Mouse (Mus musculus) heart, embryonic 11.5 days (tissue): ENCODE results near the gene Akap1. TPM values are rescaled to one million over a fixed set of nuclear protein-coding genes. Genes with fewer than 3 reads are reported as not detected.
A peak's percentile ranks its signal among the peaks of the same experiment; 100 is the strongest.

ENCODE experiments used
- ATAC-seq: fragments of 200-750 bp; cut with Nextera tagmentation; replicated peaks from 2 replicates; pipeline ENCODE4 v1.8.0; 2017; ENCODE audit warnings: moderate library complexity; ENCODE audit not compliant: insufficient number of reproducible peaks, low FRiP score, low TSS enrichment
- H3K27ac ChIP-seq: fragments of 300-500 bp; sonication (generic); 2 replicates; pipeline ENCODE4 v1.5.1; 2014; ENCODE audit warnings: mild to moderate bottlenecking, low read depth, low read length
- H3K27me3 ChIP-seq: fragments of 300-500 bp; sonication (generic); 2 replicates; pipeline ENCODE4 v1.6.1; 2014; ENCODE audit warnings: mild to moderate bottlenecking, low read length, mixed read lengths; ENCODE audit not compliant: control insufficient read depth, insufficient read depth
- H3K36me3 ChIP-seq: fragments of 300-500 bp; sonication (generic); 2 replicates; pipeline ENCODE4 v1.6.1; 2014; ENCODE audit warnings: mild to moderate bottlenecking, low read length, moderate library complexity, mixed read lengths; ENCODE audit not compliant: control insufficient read depth, insufficient read depth
- H3K4me1 ChIP-seq: fragments of 300-500 bp; sonication (generic); 2 replicates; pipeline ENCODE4 v1.6.1; 2014; ENCODE audit warnings: low read length; ENCODE audit not compliant: control insufficient read depth, insufficient read depth
- H3K4me2 ChIP-seq: fragments of 300-500 bp; sonication (generic); 2 replicates; pipeline ENCODE4 v1.6.1; 2014; ENCODE audit warnings: mild to moderate bottlenecking, moderate library complexity
- H3K4me3 ChIP-seq: fragments of 300-500 bp; sonication (generic); 2 replicates; pipeline ENCODE4 v1.5.1; 2014; ENCODE audit warnings: low read depth, low read length
- H3K9ac ChIP-seq: fragments of 300-500 bp; sonication (generic); 2 replicates; pipeline ENCODE4 v1.6.1; 2014; ENCODE audit warnings: mild to moderate bottlenecking, low read depth, low read length, moderate library complexity
- H3K9me3 ChIP-seq: fragments of 300-500 bp; sonication (generic); replicated peaks from 2 replicates; pipeline ENCODE4 v1.6.1; 2016; ENCODE audit warnings: low read length; ENCODE audit not compliant: control insufficient read depth
- WGBS: fragments of 180-500 bp; shearing (Covaris S2); extraction: QIAGEN DNeasy Blood & Tissue Kit; methylation state at CpG from one replicate; pipeline ENCODE4 v1.1.7; 2014; ENCODE audit not compliant: insufficient replicate concordance; 5-methylcytosine and 5-hydroxymethylcytosine counted together
- polyA plus RNA-seq: library from polyadenylated mRNA; unstranded; fragments of >200 nt; fragmentation: Nextera tagmentation; extraction: Ambion mirVana; gene quantifications from 2 replicates; pipeline ENCODE4 v1.2.1, GENCODE M21; 2014

Akap1 gene
- polyA plus RNA-seq, 1 experiment from 2014 or later, result 24.7 TPM

DNA sequence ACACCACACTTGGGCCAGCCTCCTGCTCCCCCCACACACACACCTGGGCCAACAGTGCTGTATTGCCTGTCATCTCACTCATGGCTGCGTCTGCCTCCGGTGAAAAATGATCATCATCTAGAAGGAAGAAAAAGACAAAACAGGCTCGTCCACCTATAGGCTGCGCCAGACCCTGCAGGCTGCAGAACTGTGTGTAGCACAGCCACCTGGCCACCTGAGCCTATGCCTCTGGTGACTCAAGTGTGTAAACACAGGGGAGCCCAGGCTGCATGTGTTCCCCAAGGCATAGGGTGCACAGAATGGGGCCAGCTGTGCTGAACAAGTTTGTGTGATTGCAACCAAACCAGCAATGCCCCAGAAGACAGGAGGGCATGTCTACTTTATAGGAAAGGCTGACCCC is 31.3 kb downstream of the Akap1 start:
- Histone ChIP-seq H3K9me3 (no peaks in the 10 kb centered on the region), H3K4me2 (no peak overlapping the region), H3K27me3 (no peaks in the 10 kb centered on the region), H3K4me1 (no peaks in the 10 kb centered on the region), H3K4me3 (no peak overlapping the region), H3K27ac (no peak overlapping the region), H3K36me3 (peaks cover 25% of the 10 kb centered on the region), H3K9ac (no peak overlapping the region)
- 88% methylated on average over 4 of the region's 4 CpGs for WGBS
- ATAC-seq, result no peak

DNA sequence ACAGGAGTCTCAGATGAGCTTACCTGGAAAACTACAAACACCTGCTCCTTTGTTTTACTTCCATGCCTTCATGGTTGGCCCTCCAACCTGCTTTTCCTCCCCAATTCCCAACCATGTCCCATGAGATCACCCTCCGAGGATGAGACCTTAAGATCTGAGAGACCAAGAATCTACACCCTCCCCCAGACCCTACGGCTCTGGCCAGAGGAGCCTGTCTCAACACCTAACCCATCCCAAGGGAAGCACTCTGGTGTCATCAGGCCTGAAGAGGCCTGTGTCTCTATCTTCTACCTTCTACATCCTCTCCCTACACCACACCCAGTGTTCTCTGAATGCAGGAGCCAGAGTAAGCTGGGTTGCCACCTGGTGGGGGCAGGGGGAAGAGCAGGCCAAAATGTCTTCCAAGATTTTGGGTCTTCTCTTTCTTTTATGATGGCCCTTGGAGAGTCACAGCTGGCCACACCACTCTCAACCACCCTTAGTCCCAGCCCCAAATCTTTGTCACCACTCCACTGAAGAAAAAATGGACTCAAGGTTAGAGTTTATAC is 34.1 kb downstream of the Akap1 start:
- ATAC-seq, result no peak
- Histone ChIP-seq H3K4me3 (no peak overlapping the region), H3K9ac (no peak overlapping the region), H3K4me2 (no peak overlapping the region), H3K27me3 (no peaks in the 10 kb centered on the region), H3K27ac (no peak overlapping the region), H3K4me1 (no peaks in the 10 kb centered on the region), H3K9me3 (no peaks in the 10 kb centered on the region), H3K36me3 (peaks cover 22% of the 10 kb centered on the region)
- 90% methylated on average over 2 of the region's 2 CpGs for WGBS

DNA sequence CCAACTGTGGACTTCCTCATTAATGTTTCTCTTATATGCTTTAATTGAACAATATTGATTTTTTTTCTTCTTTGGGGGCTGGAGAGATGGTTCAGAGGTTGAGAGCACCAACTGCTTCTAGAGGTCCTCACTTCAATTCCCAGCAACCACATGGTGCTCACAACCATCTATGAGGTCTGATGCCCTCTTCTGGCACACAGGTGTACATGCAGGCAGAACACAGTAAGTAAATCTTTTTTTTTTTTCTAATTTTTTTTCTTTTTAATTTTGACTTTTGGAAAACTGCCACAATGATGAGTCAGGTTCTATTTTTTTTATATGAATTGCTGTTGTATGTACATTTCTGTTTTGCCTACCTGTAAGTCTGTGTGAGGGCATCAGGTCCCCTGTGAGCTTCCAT is 35.9 kb downstream of the Akap1 start:
- Histone ChIP-seq H3K4me2 (no peak overlapping the region), H3K4me1 (no peaks in the 10 kb centered on the region), H3K9ac (no peak overlapping the region), H3K36me3 (peaks cover 10% of the 10 kb centered on the region; the same call in 1 of the 2 replicates), H3K4me3 (no peak overlapping the region), H3K9me3 (no peaks in the 10 kb centered on the region), H3K27me3 (no peaks in the 10 kb centered on the region), H3K27ac (no peak overlapping the region)
- no peak for ATAC-seq

DNA sequence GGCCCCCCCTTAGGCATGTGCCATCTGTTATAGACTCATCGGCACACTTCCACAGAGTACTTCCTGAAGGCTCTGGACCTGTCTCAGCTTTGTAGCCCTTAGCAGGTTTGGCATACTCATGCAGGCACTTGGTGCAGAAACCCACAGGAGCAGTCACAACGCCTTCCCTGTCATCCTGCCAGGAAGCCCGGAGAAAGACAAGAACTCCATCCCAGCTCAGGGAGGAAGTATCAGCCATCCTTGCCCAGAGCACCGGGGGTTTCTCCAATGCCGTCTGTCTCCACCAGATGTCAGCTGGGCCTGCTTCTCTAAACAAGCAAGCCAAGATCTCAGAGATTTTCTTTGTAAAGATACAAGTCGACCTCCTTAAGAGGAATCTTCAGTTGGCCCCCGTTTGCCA is 38.5 kb downstream of the Akap1 start:
- H3K9ac ChIP-seq, result no peak overlapping the region
- no peak for ATAC-seq
- 33% methylated on average over 7 of the region's 7 CpGs for WGBS
- H3K27me3 ChIP-seq, result no peaks in the 10 kb centered on the region
- H3K9me3 ChIP-seq, result no peaks in the 10 kb centered on the region
- H3K4me1 ChIP-seq, result peaks cover 11% of the 10 kb centered on the region; the same call in 1 of the 2 replicates
- no peak overlapping the region for H3K27ac ChIP-seq
- no peak overlapping the region for H3K4me3 ChIP-seq
- no peak overlapping the region for H3K4me2 ChIP-seq
- peaks cover 6% of the 10 kb centered on the region; the same call in 1 of the 2 replicates for H3K36me3 ChIP-seq

GRCm38 (mm10) chr11:88822991-88823390 is 41.4 kb downstream of the Akap1 start:
- peaks cover 19% of the 10 kb centered on the region for H3K4me1 ChIP-seq
- H3K9me3 ChIP-seq, result no peaks in the 10 kb centered on the region
- peak overlapping the region; percentile 25 for H3K4me3 ChIP-seq
- no peak overlapping the region for H3K9ac ChIP-seq
- no peak; the same call in 1 of the 2 replicates for ATAC-seq
- peak overlapping the region; percentile 63 for H3K4me2 ChIP-seq
- 5% methylated on average over 7 of the region's 7 CpGs for WGBS
- no peaks in the 10 kb centered on the region for H3K27me3 ChIP-seq
- H3K27ac ChIP-seq, result no peak overlapping the region
- no peaks in the 10 kb centered on the region for H3K36me3 ChIP-seq

DNA sequence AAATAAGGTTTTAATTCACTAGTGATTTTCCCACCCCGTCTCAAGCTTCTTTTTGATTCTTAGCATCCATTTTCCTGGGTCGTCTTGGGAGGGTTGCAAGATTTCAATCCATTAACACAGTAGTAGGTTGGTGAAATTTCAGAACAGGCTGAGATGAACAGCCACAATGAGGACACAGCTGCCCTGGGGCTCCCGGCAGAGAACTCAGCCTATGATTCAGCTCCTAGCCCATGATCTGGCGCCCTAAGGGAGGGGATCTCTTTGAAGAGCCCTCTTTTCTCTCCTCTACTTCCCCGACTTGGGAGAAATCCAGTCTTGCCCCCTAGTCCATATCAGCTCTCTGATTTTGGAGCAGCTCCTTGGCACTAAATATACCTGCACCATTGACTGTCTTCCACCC is 41.9 kb downstream of the Akap1 start:
- no peak; the same call in 1 of the 2 replicates for ATAC-seq
- Histone ChIP-seq H3K36me3 (no peaks in the 10 kb centered on the region), H3K4me3 (peak overlapping the region; percentile 25), H3K9ac (no peak overlapping the region), H3K9me3 (no peaks in the 10 kb centered on the region), H3K27me3 (no peaks in the 10 kb centered on the region), H3K4me1 (peaks cover 19% of the 10 kb centered on the region), H3K27ac (no peak overlapping the region), H3K4me2 (peak overlapping the region; percentile 63)
- WGBS, result 32% methylated on average over 5 of the region's 5 CpGs

DNA sequence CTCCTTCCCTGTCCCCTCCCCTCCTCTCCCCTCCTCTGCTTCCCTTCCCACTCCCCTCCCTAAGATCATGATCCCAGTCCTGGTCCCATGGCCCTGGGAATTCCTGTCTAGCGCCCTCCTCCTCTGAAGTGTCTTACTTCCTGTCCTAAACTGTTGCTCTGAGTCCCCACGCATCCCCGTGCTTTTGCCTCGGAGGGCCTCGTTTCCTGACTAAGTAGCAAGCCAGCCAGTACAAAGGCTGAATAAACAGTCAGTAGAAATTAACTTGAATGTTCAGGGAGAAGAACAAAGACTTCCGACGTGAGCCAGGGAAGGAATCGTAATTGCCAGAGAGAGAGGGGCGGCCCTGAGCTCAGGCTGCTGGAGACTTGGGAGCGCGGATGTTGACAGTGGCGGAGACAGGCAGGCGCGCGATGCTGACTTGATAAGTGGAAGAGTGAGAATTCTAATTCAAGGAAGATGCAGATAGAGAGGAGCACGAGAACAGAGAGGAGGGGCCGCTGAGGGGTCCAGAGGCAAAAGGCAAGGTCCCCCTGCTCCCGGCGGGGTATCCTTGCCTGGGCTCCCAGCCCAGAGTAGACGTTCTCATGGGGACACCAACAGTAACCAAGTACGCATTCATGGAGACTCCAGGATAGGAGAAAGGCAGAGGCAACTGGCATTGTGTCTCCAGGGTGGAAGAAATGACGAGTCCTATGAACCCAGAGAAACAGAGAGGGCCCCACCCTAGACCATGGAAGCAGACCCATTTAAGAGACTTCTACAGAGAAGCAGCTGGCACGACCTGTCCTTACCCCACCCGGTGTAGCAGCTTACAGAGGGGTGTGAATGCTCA is 43.4 kb downstream of the Akap1 start:
- ATAC-seq, result no peak
- Histone ChIP-seq H3K27me3 (no peaks in the 10 kb centered on the region), H3K9me3 (no peaks in the 10 kb centered on the region), H3K36me3 (no peaks in the 10 kb centered on the region), H3K4me3 (peak overlapping the region; percentile 26), H3K4me2 (peak overlapping the region; percentile 61), H3K4me1 (peaks cover 19% of the 10 kb centered on the region), H3K9ac (peak overlapping the region; percentile 58), H3K27ac (peak overlapping the region; percentile 58; the same call in 1 of the 2 replicates)
- 7% methylated on average over 24 of the region's 24 CpGs for WGBS

DNA sequence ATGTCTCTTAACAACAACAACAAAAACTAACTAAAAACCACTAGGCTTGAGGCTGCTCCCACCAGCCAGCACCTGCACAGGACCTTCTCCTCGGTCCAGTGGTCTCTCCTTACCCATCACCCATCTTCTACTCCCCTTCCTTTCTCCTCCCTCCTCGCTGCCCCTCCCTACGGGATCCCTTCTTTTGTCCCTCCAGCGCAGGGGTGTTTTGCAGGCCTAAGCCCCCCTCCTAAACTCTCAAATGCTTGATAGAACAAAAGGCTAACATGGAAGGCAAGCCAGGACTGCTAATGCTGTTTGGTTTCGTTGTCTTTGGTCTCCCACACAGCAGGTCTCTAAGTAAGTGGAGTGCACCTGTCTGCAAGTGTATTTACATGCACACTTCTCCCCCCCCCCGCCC is 44.1 kb downstream of the Akap1 start:
- no peaks in the 10 kb centered on the region for H3K27me3 ChIP-seq
- H3K4me3 ChIP-seq, result no peak overlapping the region
- peak overlapping the region; percentile 61 for H3K4me2 ChIP-seq
- no peaks in the 10 kb centered on the region for H3K36me3 ChIP-seq
- no peak overlapping the region for H3K27ac ChIP-seq
- peak overlapping the region; percentile 16; the same call in 1 of the 2 replicates for H3K9ac ChIP-seq
- no peak for ATAC-seq
- H3K9me3 ChIP-seq, result no peaks in the 10 kb centered on the region
- H3K4me1 ChIP-seq, result peaks cover 19% of the 10 kb centered on the region
- 28% methylated on average over 6 of the region's 6 CpGs for WGBS
